Mouse (Mus musculus) C2C12 (cell line): Measurements from ENCODE around the gene Lbhd1.
A peak's percentile ranks its signal among the peaks of the same experiment; 100 is the strongest.

Experiments
- CEBPB ChIP-seq: IDR thresholded peaks from one replicate; pipeline ENCODE4 v1.6.1; 2011; ENCODE audit warnings: low read depth, mild to moderate bottlenecking, control low read depth, moderate library complexity
- CTCF ChIP-seq: IDR thresholded peaks from one replicate; pipeline ENCODE4 v1.5.1; 2011; ENCODE audit not compliant: control insufficient read depth, insufficient read depth, insufficient read length
- FOSL1 ChIP-seq: IDR thresholded peaks from one replicate; pipeline ENCODE4 v1.8.0; 2011; ENCODE audit warnings: mild to moderate bottlenecking, low read length; ENCODE audit not compliant: poor library complexity, insufficient read depth, severe bottlenecking
- MAX ChIP-seq: IDR thresholded peaks from one replicate; pipeline ENCODE4 v1.6.1; 2011; ENCODE audit warnings: mild to moderate bottlenecking, control low read depth
- MYOD1 ChIP-seq: IDR thresholded peaks from one replicate; pipeline ENCODE4 v1.6.1; 2011; ENCODE audit warnings: low read depth; ENCODE audit not compliant: control insufficient read depth, insufficient read length
- MYOG ChIP-seq: IDR thresholded peaks from one replicate; pipeline ENCODE4 v1.6.1; 2011; ENCODE audit not compliant: control insufficient read depth, insufficient read length; ENCODE audit errors: extremely low read depth
- USF1 ChIP-seq: IDR thresholded peaks from one replicate; pipeline ENCODE4 v1.6.1; 2011; ENCODE audit warnings: low read depth, mild to moderate bottlenecking, control low read depth, moderate library complexity

GRCm38 (mm10) chr19:8844371-8845129 lies 39.0 kb upstream of the Lbhd1 start:
- no peak for TF ChIP-seq CTCF
- TF ChIP-seq CEBPB: peak; percentile 15
- no peak for TF ChIP-seq MAX
- no peak for TF ChIP-seq FOSL1
- no peak for TF ChIP-seq MYOD1
- no peak for TF ChIP-seq MYOG
- TF ChIP-seq USF1: no peak
